Mouse (Mus musculus): ENCODE results near the gene Oaf. TPM values are rescaled to one million over a fixed set of nuclear protein-coding genes. Genes with fewer than 3 reads are reported as not detected.

The Oaf gene
- 26.4 and 28.6 TPM in 2 replicates for polyA plus RNA-seq (2014; fragmentation: Nextera tagmentation; extraction: Ambion mirVana)

- Histone ChIP-seq H3K4me2 (peak within 1 kb of the TSS; percentile 80), H3K36me3 (ENCODE audit: control insufficient read depth, insufficient read depth, low read length) (no peaks in the 10 kb centered on the region), H3K27me3 (ENCODE audit: control insufficient read depth, insufficient read depth, low read length) (peaks cover 24% of the 10 kb centered on the region), H3K9me3 (ENCODE audit: control insufficient read depth, low read length) (no peaks in the 10 kb centered on the region), H3K4me1 (ENCODE audit: control insufficient read depth, insufficient read depth, low read length) (peaks cover 5% of the 10 kb centered on the region; the same call in 1 of the 2 replicates), H3K4me3 (ENCODE audit: low read depth, low read length) (peak within 1 kb of the TSS; percentile 60), H3K9ac (ENCODE audit: low read length) (peak within 1 kb of the TSS; percentile 71), H3K27ac (ENCODE audit: low read depth, low read length) (peak within 1 kb of the TSS; percentile 1; the same call in 1 of the 2 replicates)
- 2% methylated on average over 44 of the region's 44 CpGs for WGBS
- peak; percentile 92 for ATAC-seq (ENCODE audit: low FRiP score)
- DNase-seq (ENCODE audit: low spot score, missing footprints) = peak; percentile 96
Measured at GRCm38 (mm10) chr9:43239712-43240593, at the start of gene Oaf. Gene Oaf (minus strand): TSS chr9:43239911.

- no peaks in the 10 kb centered on the region; the same call in 1 of the 2 replicates for H3K27me3 ChIP-seq (ENCODE audit: control insufficient read depth, insufficient read depth, low read length)
Measured at GRCm38 (mm10) chr9:43286870-43287269, 47.2 kb upstream of the Oaf start.

GRCm38 (mm10) chr9:43285281-43285680 is 45.6 kb upstream of the Oaf start:
- ATAC-seq (ENCODE audit: low FRiP score) = no peak
- Histone ChIP-seq H3K4me1 (ENCODE audit: control insufficient read depth, insufficient read depth, low read length) (no peaks in the 10 kb centered on the region), H3K36me3 (ENCODE audit: control insufficient read depth, insufficient read depth, low read length) (no peaks in the 10 kb centered on the region), H3K27me3 (ENCODE audit: control insufficient read depth, insufficient read depth, low read length) (no peaks in the 10 kb centered on the region; the same call in 1 of the 2 replicates), H3K4me2 (no peak overlapping the region), H3K4me3 (ENCODE audit: low read depth, low read length) (no peak overlapping the region), H3K9me3 (ENCODE audit: control insufficient read depth, low read length) (no peaks in the 10 kb centered on the region), H3K27ac (ENCODE audit: low read depth, low read length) (no peak overlapping the region), H3K9ac (ENCODE audit: low read length) (no peak overlapping the region)
- no peak for DNase-seq (ENCODE audit: low spot score, missing footprints)
- 85% methylated on average over 4 of the region's 4 CpGs for WGBS

More at GRCm38 (mm10) chr9:43286870-43287269, 47.2 kb upstream of the Oaf start:
- H3K27ac ChIP-seq (ENCODE audit: low read depth, low read length) = no peak overlapping the region
- H3K36me3 ChIP-seq (ENCODE audit: control insufficient read depth, insufficient read depth, low read length) = no peaks in the 10 kb centered on the region
- peak overlapping the region; percentile 21 for H3K4me2 ChIP-seq
- H3K9ac ChIP-seq (ENCODE audit: low read length) = peak overlapping the region; percentile 24; the same call in 1 of the 2 replicates
- no peaks in the 10 kb centered on the region for H3K4me1 ChIP-seq (ENCODE audit: control insufficient read depth, insufficient read depth, low read length)
- ATAC-seq (ENCODE audit: low FRiP score) (peak; percentile 56; the same call in 1 of the 2 replicates), DNase-seq (ENCODE audit: low spot score, missing footprints) (peak; percentile 99)
- no peaks in the 10 kb centered on the region for H3K9me3 ChIP-seq (ENCODE audit: control insufficient read depth, low read length)
- WGBS = 1% methylated on average over 20 of the region's 20 CpGs
- H3K4me3 ChIP-seq (ENCODE audit: low read depth, low read length) = no peak overlapping the region

GRCm38 (mm10) chr9:43284284-43284683 is 44.6 kb upstream of the Oaf start:
- no peaks in the 10 kb centered on the region for H3K36me3 ChIP-seq (ENCODE audit: control insufficient read depth, insufficient read depth, low read length)
- H3K27me3 ChIP-seq (ENCODE audit: control insufficient read depth, insufficient read depth, low read length) = no peaks in the 10 kb centered on the region; the same call in 1 of the 2 replicates
- H3K4me2 ChIP-seq = no peak overlapping the region
- WGBS = 5% methylated on average over 6 of the region's 6 CpGs
- H3K9me3 ChIP-seq (ENCODE audit: control insufficient read depth, low read length) = no peaks in the 10 kb centered on the region
- DNase-seq (ENCODE audit: low spot score, missing footprints) (peak; percentile 98), ATAC-seq (ENCODE audit: low FRiP score) (peak; percentile 83)
- H3K4me3 ChIP-seq (ENCODE audit: low read depth, low read length) = no peak overlapping the region
- no peak overlapping the region for H3K27ac ChIP-seq (ENCODE audit: low read depth, low read length)
- no peak overlapping the region for H3K9ac ChIP-seq (ENCODE audit: low read length)
- no peaks in the 10 kb centered on the region for H3K4me1 ChIP-seq (ENCODE audit: control insufficient read depth, insufficient read depth, low read length)

- Histone ChIP-seq H3K4me3 (ENCODE audit: low read depth, low read length) (no peak overlapping the region), H3K27ac (ENCODE audit: low read depth, low read length) (no peak overlapping the region), H3K27me3 (ENCODE audit: control insufficient read depth, insufficient read depth, low read length) (peaks cover 30% of the 10 kb centered on the region), H3K4me1 (ENCODE audit: control insufficient read depth, insufficient read depth, low read length) (peaks cover 19% of the 10 kb centered on the region; the same call in 1 of the 2 replicates), H3K4me2 (no peak overlapping the region), H3K9me3 (ENCODE audit: control insufficient read depth, low read length) (no peaks in the 10 kb centered on the region), H3K36me3 (ENCODE audit: control insufficient read depth, insufficient read depth, low read length) (no peaks in the 10 kb centered on the region), H3K9ac (ENCODE audit: low read length) (no peak overlapping the region)
- 82% methylated on average over 9 of the region's 9 CpGs for WGBS
- DNase-seq (ENCODE audit: low spot score, missing footprints) (no peak), ATAC-seq (ENCODE audit: low FRiP score) (no peak)
Measured at GRCm38 (mm10) chr9:43273735-43274134, 34.0 kb upstream of the Oaf start.

GRCm38 (mm10) chr9:43271761-43272518 is 32.2 kb upstream of the Oaf start:
- Histone ChIP-seq H3K36me3 (ENCODE audit: control insufficient read depth, insufficient read depth, low read length) (no peaks in the 10 kb centered on the region), H3K27ac (ENCODE audit: low read depth, low read length) (no peak overlapping the region), H3K4me1 (ENCODE audit: control insufficient read depth, insufficient read depth, low read length) (peaks cover 19% of the 10 kb centered on the region; the same call in 1 of the 2 replicates), H3K4me3 (ENCODE audit: low read depth, low read length) (no peak overlapping the region), H3K9me3 (ENCODE audit: control insufficient read depth, low read length) (no peaks in the 10 kb centered on the region), H3K4me2 (no peak overlapping the region), H3K9ac (ENCODE audit: low read length) (no peak overlapping the region), H3K27me3 (ENCODE audit: control insufficient read depth, insufficient read depth, low read length) (peaks cover 30% of the 10 kb centered on the region)
- WGBS = 41% methylated on average over 14 of the region's 14 CpGs
- DNase-seq (ENCODE audit: low spot score, missing footprints) = peak; percentile 85
- no peak for ATAC-seq (ENCODE audit: low FRiP score)

GRCm38 (mm10) chr9:43270723-43271252 is 31.1 kb upstream of the Oaf start:
- DNase-seq (ENCODE audit: low spot score, missing footprints) (peak; percentile 91), ATAC-seq (ENCODE audit: low FRiP score) (no peak)
- H3K27me3 ChIP-seq (ENCODE audit: control insufficient read depth, insufficient read depth, low read length) = peaks cover 30% of the 10 kb centered on the region
- no peaks in the 10 kb centered on the region for H3K9me3 ChIP-seq (ENCODE audit: control insufficient read depth, low read length)
- H3K27ac ChIP-seq (ENCODE audit: low read depth, low read length) = no peak overlapping the region
- WGBS = 1% methylated on average over 17 of the region's 17 CpGs
- H3K4me1 ChIP-seq (ENCODE audit: control insufficient read depth, insufficient read depth, low read length) = peaks cover 19% of the 10 kb centered on the region; the same call in 1 of the 2 replicates
- H3K4me3 ChIP-seq (ENCODE audit: low read depth, low read length) = no peak overlapping the region
- H3K36me3 ChIP-seq (ENCODE audit: control insufficient read depth, insufficient read depth, low read length) = no peaks in the 10 kb centered on the region
- H3K9ac ChIP-seq (ENCODE audit: low read length) = no peak overlapping the region
- peak overlapping the region; percentile 27; the same call in 1 of the 2 replicates for H3K4me2 ChIP-seq

GRCm38 (mm10) chr9:43269166-43269565 is 29.5 kb upstream of the Oaf start:
- WGBS = 4% methylated on average over 8 of the region's 8 CpGs
- Histone ChIP-seq H3K4me2 (no peak overlapping the region), H3K4me3 (ENCODE audit: low read depth, low read length) (no peak overlapping the region), H3K27me3 (ENCODE audit: control insufficient read depth, insufficient read depth, low read length) (peaks cover 30% of the 10 kb centered on the region), H3K9ac (ENCODE audit: low read length) (no peak overlapping the region), H3K36me3 (ENCODE audit: control insufficient read depth, insufficient read depth, low read length) (no peaks in the 10 kb centered on the region), H3K4me1 (ENCODE audit: control insufficient read depth, insufficient read depth, low read length) (peaks cover 20% of the 10 kb centered on the region), H3K9me3 (ENCODE audit: control insufficient read depth, low read length) (no peaks in the 10 kb centered on the region), H3K27ac (ENCODE audit: low read depth, low read length) (no peak overlapping the region)
- DNase-seq (ENCODE audit: low spot score, missing footprints) = peak; percentile 91
- ATAC-seq (ENCODE audit: low FRiP score) = no peak

Measured in midbrain, embryonic 11.5 days (tissue).